Mouse (Mus musculus) brain, embryonic 14.5 days (tissue): ENCODE results near the gene Fabp1.

Source experiments
- CTCF ChIP-seq: fragments of 200-500 bp; IDR thresholded peaks from 2 replicates; pipeline ENCODE4 v1.5.1; 2012; ENCODE audit warnings: inconsistent platforms, mild to moderate bottlenecking, moderate library complexity, borderline replicate concordance; ENCODE audit not compliant: insufficient read depth, insufficient read length; ENCODE audit errors: extremely low read depth
- POLR2A ChIP-seq: fragments of 200-500 bp; IDR thresholded peaks from 2 replicates; pipeline ENCODE4 v1.6.1; 2012; ENCODE audit warnings: mild to moderate bottlenecking, inconsistent platforms, borderline replicate concordance; ENCODE audit not compliant: poor library complexity, insufficient read depth, insufficient read length, severe bottlenecking; ENCODE audit errors: extremely low read depth

DNA sequence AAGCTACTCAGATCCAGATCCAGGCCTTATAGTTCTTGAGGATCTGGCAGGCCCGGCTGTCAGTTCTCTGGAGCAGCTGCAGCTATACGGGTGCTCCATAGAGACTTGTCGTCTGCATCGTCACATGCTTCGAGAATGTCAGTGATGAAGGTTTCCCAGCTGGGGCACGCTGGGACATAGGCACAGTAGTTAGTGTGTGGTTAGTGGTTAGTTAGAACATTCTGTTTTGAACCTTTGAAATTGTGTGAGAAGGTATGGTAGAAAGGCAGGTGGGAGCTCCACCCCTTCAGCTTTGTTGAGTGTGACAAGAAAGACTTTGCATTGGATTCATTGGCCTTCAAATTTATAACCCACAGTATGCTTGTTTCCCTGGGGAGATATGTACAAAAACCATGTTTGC is 44.8 kb upstream of the Fabp1 start:
- no peak for TF ChIP-seq POLR2A
- no peak for TF ChIP-seq CTCF
